Mouse (Mus musculus) megakaryocyte, embryonic 14.5 days (primary cell): ENCODE results near the gene Filip1l.

Source experiments
- FLI1 ChIP-seq: IDR thresholded peaks from 2 replicates; pipeline ENCODE4 v1.6.1; 2012; ENCODE audit warnings: low read length, inconsistent platforms, mixed read lengths
- GATA1 ChIP-seq: IDR thresholded peaks from 3 replicates; pipeline ENCODE4 v1.6.1; 2012; ENCODE audit warnings: mixed read lengths, low read length, inconsistent platforms, borderline replicate concordance

DNA sequence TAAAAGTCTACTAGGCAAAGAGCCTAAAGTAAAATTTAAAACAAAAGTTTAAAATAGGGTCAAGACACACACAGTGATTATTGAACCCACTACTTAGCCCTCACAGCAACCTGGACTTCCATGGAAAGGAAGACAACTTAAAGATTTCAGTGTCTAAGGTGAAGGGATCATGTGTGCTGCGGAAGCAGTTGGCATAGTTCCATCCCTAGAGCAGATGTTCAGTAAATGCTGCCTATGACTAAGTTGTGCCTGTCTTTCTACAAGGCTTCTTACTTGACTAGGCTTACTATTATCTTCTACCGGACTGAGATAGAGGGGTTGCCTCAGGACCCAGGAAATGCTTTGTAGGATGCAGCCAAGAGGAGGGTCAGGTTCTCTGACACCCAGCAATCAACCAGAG lies 203.4 kb downstream of the Filip1l start:
- TF ChIP-seq GATA1 (no peak), FLI1 (no peak)
